Mouse (Mus musculus): ENCODE data around the gene Vps11.
A peak's percentile ranks its signal among the peaks of the same experiment; 100 is the strongest.
"Not testable (repeated sequence)": the region's sequence is repeated elsewhere in the genome, so short reads cannot be mapped to it uniquely, and the experiment has no call there.

The Vps11 gene

GRCm38 (mm10) chr9:44335331-44336092 lies 26.0 kb downstream of the Vps11 start:
- peak; percentile 60 for DNase-seq (ENCODE audit: low read depth, low spot score)

GRCm38 (mm10) chr9:44334396-44335330 lies 26.8 kb downstream of the Vps11 start, which contains the start of gene H2afx:
Gene H2afx, plus strand, starts transcription at chr9:44334694.
- peak; percentile 100 for DNase-seq (ENCODE audit: low read depth, low spot score)

DNA sequence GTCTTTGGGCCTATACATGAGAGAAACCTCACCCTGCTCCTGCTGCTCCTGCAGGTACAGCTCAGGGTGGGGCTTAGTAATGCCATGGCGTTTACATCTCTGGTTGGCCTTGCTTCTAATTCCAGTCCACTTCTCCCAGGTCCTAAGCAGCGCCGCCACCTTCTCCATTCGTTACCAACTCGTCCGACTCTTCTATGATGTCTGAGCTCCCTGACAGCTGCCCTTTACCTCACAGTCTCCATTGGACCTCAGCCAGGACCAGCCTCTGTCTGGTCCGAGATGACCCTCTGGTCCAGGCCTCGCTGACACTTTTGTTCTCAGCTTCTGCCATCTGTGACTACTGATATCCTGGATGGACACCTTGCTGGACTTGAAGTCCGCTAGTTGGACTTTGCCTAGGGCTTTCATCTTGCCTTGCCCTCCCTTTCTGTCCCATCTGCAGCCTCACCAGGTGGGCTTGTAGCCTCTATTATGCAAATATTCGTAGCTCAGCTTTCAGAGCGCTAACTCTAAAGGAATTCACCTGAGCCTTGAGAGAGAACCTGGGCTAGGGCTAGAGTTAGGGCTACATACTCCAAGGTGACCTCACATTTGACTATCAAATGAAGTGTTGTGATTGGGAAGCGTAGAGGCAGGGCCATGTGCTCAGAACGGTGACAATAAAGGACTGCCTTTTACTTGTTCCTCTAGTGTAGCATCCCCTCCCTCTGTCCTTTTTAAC lies 28.4 kb downstream of the Vps11 start:
- DNase-seq (ENCODE audit: low read depth, low spot score) = peak; percentile 88

DNA sequence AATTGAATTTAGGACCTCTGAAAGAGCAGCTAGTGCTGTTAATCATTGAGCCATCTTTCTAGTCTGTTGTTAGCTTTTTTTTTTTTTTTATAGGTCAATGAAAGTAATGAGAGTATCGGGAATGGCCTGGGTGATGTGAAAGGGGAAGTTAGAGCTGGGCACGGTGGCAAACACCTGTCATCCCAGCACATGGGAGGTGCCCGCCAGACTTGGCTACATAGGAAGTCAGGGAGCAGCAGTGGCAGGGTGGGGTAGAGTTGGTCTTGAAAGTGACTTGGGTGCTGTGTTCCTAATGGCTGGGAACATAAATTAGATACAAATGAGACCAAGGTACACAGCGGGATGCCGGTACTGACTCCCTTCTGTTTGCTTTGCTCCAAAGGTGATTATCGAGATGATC lies 30.7 kb downstream of the Vps11 start:
- no peak for DNase-seq (ENCODE audit: low read depth, low spot score)

DNA sequence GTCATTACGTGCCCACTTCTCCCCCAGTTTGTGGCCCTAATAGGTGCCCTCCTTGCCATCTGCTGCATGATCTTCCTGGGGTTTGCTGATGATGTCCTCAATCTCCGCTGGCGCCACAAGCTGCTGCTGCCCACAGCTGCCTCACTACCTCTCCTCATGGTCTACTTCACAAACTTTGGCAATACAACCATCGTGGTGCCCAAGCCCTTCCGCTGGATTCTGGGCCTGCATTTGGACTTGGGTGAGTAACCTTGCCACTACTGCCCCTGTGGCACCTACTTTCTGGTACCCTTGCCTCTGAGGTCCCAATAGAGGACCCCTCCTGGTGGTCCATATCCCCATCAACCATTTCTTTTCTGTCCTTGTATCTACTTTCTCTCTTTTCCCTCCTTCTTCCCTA lies 33.5 kb downstream of the Vps11 start:
- no peak for DNase-seq (ENCODE audit: low read depth, low spot score)

- DNase-seq (ENCODE audit: low read depth, low spot score) = peak; percentile 58
Observed at GRCm38 (mm10) chr9:44327064-44327711, 34.3 kb downstream of the Vps11 start.

GRCm38 (mm10) chr9:44326371-44327063 lies 35.0 kb downstream of the Vps11 start:
- DNase-seq (ENCODE audit: low read depth, low spot score) = peak; percentile 93

DNA sequence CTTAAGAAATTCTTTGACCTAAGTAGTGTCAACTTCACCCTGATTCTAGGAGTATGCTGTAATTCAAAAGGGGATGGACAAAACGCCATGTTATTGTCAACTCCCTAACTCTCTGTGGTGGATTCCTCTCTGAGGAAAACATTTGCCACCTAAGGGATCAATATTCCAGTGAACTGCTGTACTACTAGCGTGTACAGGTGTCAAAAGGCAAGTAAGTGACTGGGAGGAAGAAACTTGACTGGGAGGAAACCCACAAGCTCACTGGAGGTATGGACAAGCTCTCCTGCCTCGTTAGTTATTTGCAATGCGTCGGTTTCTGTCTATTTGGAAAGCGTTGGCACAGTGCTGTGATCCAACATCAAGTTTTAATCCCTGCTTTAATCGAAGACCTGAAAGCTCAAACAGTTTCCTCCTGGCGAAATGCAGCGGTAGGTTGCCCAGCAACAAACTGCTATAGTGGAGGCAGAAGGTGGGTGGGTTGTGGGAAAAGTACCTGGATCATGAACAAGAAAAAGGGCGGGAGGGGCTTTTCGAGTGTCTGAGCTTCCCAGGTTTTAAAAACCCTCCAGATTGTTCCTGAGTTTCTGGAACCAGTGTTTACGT lies 35.6 kb downstream of the Vps11 start, which contains the start of gene Dpagt1:
Dpagt1 (plus strand) TSS at position 252 of the 603 bp plus-strand sequence.
- no peak for DNase-seq (ENCODE audit: low read depth, low spot score)

DNA sequence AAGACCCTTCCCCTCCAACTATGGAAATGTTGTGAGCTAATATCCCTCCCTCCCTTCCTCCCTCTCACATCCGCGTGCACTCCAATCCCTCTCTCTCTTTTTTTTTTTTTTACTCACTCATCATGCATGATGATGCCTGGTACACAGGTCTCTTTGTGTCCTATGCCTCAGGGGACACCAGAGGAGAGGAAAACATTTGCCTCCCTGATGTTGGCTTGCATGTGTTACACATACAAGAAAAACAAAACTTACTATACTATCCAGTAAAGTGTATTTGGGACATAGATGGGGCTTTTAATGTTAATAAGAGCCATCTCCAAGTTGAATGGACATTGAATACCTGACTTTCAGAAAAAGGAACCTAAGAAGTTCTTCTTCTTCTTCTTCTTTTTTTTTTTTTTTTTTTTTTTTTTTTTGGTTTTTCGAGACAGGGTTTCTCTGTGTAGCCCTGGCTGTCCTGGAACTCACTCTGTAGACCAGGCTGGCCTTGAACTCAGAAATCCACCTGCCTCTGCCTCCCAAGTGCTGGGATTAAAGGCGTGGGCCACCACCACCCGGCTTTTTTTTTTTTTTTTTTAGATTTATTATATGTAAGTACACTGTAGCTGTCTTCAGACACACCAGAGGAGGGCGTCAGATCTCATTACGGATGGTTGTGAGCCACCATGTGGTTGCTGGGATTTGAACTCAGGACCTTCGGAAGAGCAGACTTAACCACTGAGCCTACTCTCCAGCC lies 36.3 kb downstream of the Vps11 start:
- DNase-seq (ENCODE audit: low read depth, low spot score) = not testable (repeated sequence)

DNA sequence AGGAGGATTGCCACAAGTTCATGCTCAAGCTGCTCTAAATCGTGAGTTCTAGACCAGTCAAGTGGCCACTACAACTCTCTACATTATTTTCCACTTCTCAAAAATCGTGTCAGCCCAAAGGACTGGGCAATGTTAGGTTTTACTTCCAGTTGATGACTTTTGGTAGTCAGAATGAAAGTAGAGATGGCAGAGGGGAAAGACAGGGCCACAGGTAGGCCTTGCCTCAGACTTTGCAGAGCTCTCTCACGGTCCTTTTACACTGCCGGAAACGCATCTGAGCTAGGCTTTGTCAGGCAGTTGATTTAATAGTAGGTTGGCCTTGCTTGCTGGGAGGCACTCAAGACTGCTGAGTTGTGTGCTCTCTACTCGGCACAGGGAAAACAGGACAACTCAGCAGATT lies 37.3 kb downstream of the Vps11 start:
- no peak for DNase-seq (ENCODE audit: low read depth, low spot score)

DNA sequence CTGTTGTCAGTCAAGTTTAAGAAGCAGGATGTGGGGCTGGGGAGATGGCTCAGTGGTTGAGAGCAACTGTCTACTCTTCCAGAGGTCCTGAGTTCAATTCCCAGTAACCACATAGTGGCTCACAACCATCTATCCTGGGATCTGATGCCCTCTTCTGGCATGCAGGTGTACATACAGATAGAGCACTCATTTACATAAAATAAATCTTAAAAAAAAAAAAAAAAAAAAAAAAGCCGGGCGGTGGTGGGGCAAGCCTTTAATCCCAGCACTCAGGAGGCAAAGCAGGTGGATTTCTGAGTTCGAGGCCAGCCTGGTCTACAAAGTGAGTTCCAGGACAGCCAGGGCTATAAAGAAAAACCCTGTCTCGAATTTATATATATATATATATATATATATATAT lies 37.8 kb downstream of the Vps11 start:
- not testable (repeated sequence) for DNase-seq (ENCODE audit: low read depth, low spot score)

GRCm38 (mm10) chr9:44320799-44321133 lies 40.7 kb downstream of the Vps11 start:
- DNase-seq (ENCODE audit: low read depth, low spot score) = no peak

DNA sequence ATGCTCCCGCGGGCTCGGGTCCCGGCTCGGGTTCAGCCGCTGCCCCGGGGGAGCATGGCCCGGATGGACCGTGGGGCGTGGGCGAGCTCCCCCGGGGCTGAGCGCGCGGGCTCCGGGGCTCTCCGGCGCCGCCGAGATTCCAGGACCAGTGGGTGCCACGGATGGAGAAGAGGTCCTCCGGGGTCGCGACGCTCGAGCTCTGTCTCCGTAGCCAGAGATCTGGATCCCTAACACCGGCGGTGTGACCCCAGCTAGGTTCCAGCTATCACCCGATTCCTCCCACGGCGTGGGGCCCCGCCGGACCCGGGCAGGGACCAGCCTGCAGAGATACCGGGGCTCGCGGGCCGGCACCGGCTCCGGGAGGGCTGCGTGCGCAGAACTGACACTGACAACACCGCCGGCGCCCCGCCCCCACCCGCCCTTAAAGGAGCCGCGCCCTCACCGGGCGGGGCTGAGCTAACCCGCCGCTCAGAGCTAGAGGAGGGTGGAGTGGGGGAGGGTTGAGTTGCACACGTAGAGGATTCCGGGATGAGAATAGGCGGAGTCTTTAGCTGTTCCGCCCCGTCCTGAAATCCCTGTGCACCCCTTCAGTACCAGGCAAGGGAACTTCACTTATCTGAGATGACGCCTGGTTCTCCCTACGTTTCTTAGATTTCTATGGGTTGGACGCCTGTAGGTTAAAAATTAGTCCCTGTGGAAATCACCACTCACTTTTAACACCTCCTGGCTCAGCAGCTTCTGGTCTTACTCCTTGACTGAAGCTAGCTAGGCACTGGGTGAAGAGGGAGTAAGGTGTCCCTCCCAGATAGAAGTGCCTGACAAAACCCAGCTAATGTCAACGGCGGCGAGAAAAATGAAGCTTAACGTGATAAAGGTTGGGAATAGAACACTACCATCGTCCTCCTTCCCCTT lies 41.3 kb downstream of the Vps11 start, which contains the start of gene C2cd2l:
C2cd2l (minus strand) TSS at position 399 of the 912 bp plus-strand sequence.
- peak; percentile 98 for DNase-seq (ENCODE audit: low read depth, low spot score)

- DNase-seq (ENCODE audit: low read depth, low spot score) = no peak
Observed at GRCm38 (mm10) chr9:44319105-44319886, 42.2 kb downstream of the Vps11 start.

DNA sequence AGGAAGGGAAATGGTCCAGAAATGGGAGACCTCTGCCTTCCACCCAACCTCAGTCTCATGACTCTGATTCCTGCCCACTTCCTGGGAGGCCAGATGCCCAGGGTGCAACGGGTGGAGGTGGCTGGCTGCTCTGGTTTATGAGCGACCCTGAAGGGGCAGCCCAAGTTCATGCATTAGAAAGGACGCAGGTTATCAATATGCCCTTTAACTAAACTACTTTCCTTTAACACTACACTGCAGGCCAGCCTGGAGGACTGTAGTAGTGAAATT lies 42.7 kb downstream of the Vps11 start:
- no peak for DNase-seq (ENCODE audit: low read depth, low spot score)

- DNase-seq (ENCODE audit: low read depth, low spot score) = no peak
Observed at GRCm38 (mm10) chr9:44318076-44318825, 43.2 kb downstream of the Vps11 start.

DNA sequence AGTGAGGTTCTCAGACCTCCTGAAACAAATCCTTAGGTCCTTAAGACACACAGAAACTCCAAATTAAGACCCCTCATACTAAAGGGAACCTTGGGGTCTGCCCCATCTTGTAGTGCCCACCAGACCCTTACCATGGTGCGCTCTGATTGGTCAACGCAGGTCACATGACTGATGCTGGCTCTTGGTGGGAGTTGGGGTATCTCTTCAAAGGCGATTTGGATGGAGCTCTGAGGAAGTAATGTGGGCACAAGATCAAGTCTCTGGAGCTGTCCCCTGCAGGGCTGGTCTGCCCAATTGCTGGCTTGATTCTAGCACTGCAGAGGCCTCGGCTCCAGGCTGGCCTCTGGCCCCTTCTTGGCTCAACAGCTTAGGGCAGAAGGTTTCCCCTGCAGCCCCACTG lies 44.0 kb downstream of the Vps11 start:
- DNase-seq (ENCODE audit: low read depth, low spot score) = no peak

Data from ZHBTc4 (cell line).